Mouse (Mus musculus) olfactory bulb, adult 2 months (tissue): ENCODE measurements at regions not wholly inside any gene's neighbourhood (a gene's known extent, or its start where the extent isn't known, plus 50 kb on each side); places are given as distances from the start of the nearest gene placed in this dataset.

ENCODE experiments used
- CTCF ChIP-seq: fragments of 200-500 bp; IDR thresholded peaks from 2 replicates; pipeline ENCODE4 v1.5.1; 2012; ENCODE audit warnings: low read depth, mild to moderate bottlenecking, low read length, moderate library complexity; ENCODE audit not compliant: insufficient read depth
- POLR2A ChIP-seq: fragments of 200-500 bp; IDR thresholded peaks from 2 replicates; pipeline ENCODE4 v1.6.1; 2012; ENCODE audit warnings: mild to moderate bottlenecking, low read depth, low read length, moderate library complexity; ENCODE audit not compliant: insufficient read depth

DNA sequence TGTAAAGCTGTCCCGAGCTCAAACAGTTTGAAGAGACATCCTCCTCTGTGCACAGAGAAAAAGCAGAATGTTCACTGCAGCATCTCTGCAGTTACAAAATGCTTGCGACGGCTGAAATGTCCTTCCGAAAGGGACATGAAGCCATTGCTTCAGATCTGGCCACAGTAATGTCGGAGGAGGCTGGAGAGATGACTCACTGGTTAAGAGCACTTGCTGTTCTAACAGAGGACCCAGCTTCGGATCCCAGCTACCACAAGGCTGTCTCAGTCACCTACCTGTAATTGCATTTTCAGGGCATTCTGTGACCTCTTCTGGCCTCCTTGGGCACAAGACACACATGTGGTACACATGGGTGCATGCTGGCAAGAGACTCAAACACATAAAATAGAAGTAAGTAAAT lies 63.5 kb upstream of the Nr5a2 start:
- TF ChIP-seq CTCF (no peak), POLR2A (no peak)
